Mouse (Mus musculus) thymus, adult 2 months (tissue): ENCODE data around the gene Thtpa. TPM values are rescaled to one million over a fixed set of nuclear protein-coding genes. Genes with fewer than 3 reads are reported as not detected.

ENCODE experiments used
- DNase-seq: peaks from one replicate; pipeline ENCODE4 v3.0.0; 2021
- H3K27ac ChIP-seq: fragments of 200-500 bp; 2 replicates; pipeline ENCODE4 v1.5.1; 2012; ENCODE audit warnings: low read length, control low read depth; ENCODE audit not compliant: control insufficient read depth, insufficient read depth
- H3K27me3 ChIP-seq: fragments of 200-500 bp; 2 replicates; pipeline ENCODE4 v1.6.1; 2012; ENCODE audit warnings: mild to moderate bottlenecking, low read length, moderate library complexity, mixed read lengths; ENCODE audit not compliant: control insufficient read depth, insufficient read depth
- H3K36me3 ChIP-seq: fragments of 200-500 bp; 2 replicates; pipeline ENCODE4 v1.6.1; 2012; ENCODE audit warnings: mild to moderate bottlenecking, low read length, moderate library complexity; ENCODE audit not compliant: control insufficient read depth, insufficient read depth
- H3K4me1 ChIP-seq: fragments of 200-500 bp; replicated peaks from 2 replicates; pipeline ENCODE4 v1.6.1; 2012; ENCODE audit warnings: low read length; ENCODE audit not compliant: control insufficient read depth, insufficient read depth
- H3K4me3 ChIP-seq: fragments of 200-500 bp; 2 replicates; pipeline ENCODE4 v1.5.1; 2012; ENCODE audit warnings: mild to moderate bottlenecking, low read length, control low read depth, moderate library complexity; ENCODE audit not compliant: control insufficient read depth, insufficient read depth
- CTCF ChIP-seq: fragments of 200-500 bp; IDR thresholded peaks from 2 replicates; pipeline ENCODE4 v1.5.1; 2012; ENCODE audit warnings: mild to moderate bottlenecking, control low read depth, low read length, moderate library complexity, borderline replicate concordance; ENCODE audit not compliant: control insufficient read depth, poor library complexity, insufficient read depth; ENCODE audit errors: extremely low read depth
- POLR2A ChIP-seq: fragments of 200-500 bp; IDR thresholded peaks from 2 replicates; pipeline ENCODE4 v1.6.1; 2012; ENCODE audit warnings: mild to moderate bottlenecking, low read length, control low read depth, moderate library complexity; ENCODE audit not compliant: control insufficient read depth, poor library complexity, insufficient read depth; ENCODE audit errors: extremely low read depth
- WGBS: fragments of 180-500 bp; shearing (Covaris S2); methylation state at CpG from one replicate; pipeline ENCODE4 v1.1.7; 2018; 5-methylcytosine and 5-hydroxymethylcytosine counted together
- polyA plus RNA-seq: library from polyadenylated mRNA; depleted of rRNA; stranded (reverse); fragments of >200 nt; gene quantifications from 2 replicates; pipeline ENCODE4 v1.2.3, GENCODE M21; 2012

Gene Thtpa
- polyA plus RNA-seq, 1 experiment, result 6.0 TPM

DNA sequence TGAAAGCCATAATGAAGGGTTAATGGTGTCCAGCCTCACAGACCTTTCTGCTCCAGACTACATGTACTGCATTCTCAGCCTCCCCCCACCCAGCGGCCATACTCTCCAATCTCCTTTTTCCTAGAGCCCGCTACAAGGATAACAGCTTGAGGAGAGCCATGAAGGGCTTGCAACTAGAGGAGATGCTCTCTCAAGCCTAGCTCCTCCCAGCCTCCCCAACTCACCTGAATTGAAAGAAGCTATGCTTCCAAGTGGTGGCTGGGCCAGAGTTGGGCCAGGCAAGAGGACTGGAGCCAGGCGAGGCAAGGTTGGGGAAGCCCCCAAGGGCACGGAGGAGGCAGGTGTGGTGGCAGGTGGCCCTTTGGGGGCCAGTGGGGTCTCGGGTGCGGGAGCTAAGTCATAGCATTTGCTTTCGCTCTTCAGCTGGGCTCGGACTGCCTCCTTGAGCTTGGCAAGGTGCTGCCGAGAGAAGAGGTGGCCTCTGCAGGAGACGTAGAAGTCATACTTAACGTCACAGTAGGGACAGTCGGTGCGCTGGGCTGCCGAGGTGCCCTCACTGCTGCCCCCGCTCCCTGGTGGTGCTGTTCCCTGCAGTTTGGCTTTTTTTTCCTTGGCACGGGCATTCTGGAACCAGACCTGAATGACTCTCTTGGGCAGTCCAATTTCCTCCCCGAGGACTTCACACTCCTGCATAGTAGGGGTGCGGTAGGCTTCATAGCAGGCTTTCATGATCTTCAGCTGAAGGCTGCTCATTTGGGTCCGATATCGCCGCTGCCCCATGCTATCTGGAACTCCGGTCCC lies 30.8 kb upstream of the Thtpa start:
- no peak overlapping the region for H3K4me3 ChIP-seq
- H3K36me3 ChIP-seq, result no peaks in the 10 kb centered on the region
- TF ChIP-seq CTCF, result no peak
- no peak for TF ChIP-seq POLR2A
- no peak overlapping the region for H3K27ac ChIP-seq
- no peak for DNase-seq
- 94% methylated on average over 22 of the region's 22 CpGs for WGBS
- no peaks in the 10 kb centered on the region for H3K27me3 ChIP-seq
- H3K4me1 ChIP-seq, result peaks cover 8% of the 10 kb centered on the region

DNA sequence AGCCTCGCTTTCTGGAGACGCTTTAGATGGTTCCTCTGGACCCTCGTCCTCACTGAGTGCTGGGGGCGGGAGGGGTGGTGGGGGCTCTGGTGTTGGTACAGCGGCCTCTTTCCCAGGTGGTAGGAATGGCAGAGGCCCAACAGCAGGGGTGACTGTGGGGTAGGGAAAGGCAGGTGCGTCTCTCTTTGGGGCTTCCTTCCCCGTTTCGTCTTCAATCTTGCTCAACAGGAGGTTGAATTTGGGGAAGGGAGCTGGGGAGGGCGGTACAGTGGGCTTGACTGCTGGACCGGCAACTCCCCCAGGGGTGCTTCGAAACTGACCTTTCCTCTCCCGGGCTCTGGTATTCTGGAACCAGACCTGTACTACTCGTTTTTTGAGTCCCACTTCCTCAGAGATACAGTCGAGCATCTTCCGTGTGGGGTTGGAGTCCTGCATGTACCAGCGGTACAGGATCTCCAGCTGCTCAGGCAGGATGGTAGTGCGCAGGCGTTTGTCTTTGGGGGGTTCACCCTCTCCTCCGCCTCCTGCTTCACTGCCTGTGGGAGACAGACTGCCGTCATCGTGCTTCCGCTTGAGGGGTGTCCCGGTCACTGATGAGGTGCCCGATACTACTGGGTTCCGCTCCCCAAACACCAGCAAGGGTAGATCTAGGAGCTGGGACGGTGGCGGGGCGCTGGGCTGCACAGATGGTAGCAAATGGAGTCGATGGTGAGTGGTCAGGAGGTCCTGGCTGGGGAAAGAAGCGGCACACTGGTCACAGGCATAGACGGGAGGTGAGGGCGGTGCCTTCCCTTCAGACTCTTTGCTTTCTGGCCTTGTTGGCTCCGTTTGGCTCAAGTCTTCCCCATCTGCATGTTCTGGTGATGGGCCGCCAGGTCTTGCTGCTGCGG lies 29.9 kb upstream of the Thtpa start:
- Histone ChIP-seq H3K4me1 (peaks cover 8% of the 10 kb centered on the region), H3K27ac (no peak overlapping the region), H3K27me3 (no peaks in the 10 kb centered on the region), H3K4me3 (no peak overlapping the region), H3K36me3 (no peaks in the 10 kb centered on the region)
- 89% methylated on average over 35 of the region's 35 CpGs for WGBS
- TF ChIP-seq CTCF (no peak), POLR2A (no peak)
- no peak for DNase-seq

- H3K4me1 ChIP-seq, result peaks cover 8% of the 10 kb centered on the region
- H3K36me3 ChIP-seq, result no peaks in the 10 kb centered on the region
- WGBS, result 88% methylated on average over 13 of the region's 13 CpGs
- no peak for TF ChIP-seq POLR2A
- no peak for TF ChIP-seq CTCF
- DNase-seq, result no peak
- no peak overlapping the region for H3K27ac ChIP-seq
- H3K4me3 ChIP-seq, result no peak overlapping the region
- H3K27me3 ChIP-seq, result no peaks in the 10 kb centered on the region
These were observed 29.2 kb upstream of the Thtpa start for GRCm38 (mm10) chr14:55065391-55065790.

- 97% methylated on average over 8 of the region's 8 CpGs for WGBS
These were observed 28.5 kb upstream of the Thtpa start for GRCm38 (mm10) chr14:55066042-55066441.

GRCm38 (mm10) chr14:55071756-55072155 lies 22.8 kb upstream of the Thtpa start:
- no peaks in the 10 kb centered on the region for H3K4me1 ChIP-seq
- no peaks in the 10 kb centered on the region for H3K27me3 ChIP-seq
- DNase-seq, result no peak
- 77% methylated on average over 19 of the region's 19 CpGs for WGBS
- no peak overlapping the region for H3K27ac ChIP-seq
- H3K36me3 ChIP-seq, result no peaks in the 10 kb centered on the region
- no peak for TF ChIP-seq POLR2A
- no peak for TF ChIP-seq CTCF
- no peak overlapping the region for H3K4me3 ChIP-seq

More at GRCm38 (mm10) chr14:55066042-55066441, 28.5 kb upstream of the Thtpa start:
- no peak for DNase-seq
- Histone ChIP-seq H3K4me3 (no peak overlapping the region), H3K4me1 (peaks cover 8% of the 10 kb centered on the region), H3K27ac (no peak overlapping the region), H3K27me3 (no peaks in the 10 kb centered on the region), H3K36me3 (no peaks in the 10 kb centered on the region)
- no peak for TF ChIP-seq POLR2A
- TF ChIP-seq CTCF, result no peak

DNA sequence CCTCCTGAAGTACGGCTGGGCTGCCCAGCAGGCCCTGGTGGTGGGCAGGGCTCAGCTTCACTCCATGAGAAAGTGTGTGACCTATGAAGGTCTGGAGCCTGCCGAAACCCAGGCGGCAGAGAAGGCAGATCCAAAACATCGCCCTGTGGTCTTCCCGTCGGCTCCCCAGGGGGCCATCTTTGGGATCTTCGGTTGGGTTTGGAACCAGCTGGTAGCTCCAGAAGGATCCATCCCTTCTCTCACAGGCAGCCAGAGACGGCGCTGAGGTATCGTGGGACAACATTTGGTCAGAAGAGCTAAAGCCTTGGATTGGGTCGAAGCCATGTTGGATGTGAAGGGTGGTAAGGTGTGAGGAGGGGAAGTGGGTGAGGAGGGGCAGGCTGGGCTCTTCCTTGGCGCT lies 20.2 kb upstream of the Thtpa start:
- no peak overlapping the region for H3K4me3 ChIP-seq
- peaks cover 6% of the 10 kb centered on the region for H3K4me1 ChIP-seq
- 97% methylated on average over 12 of the region's 12 CpGs for WGBS
- no peaks in the 10 kb centered on the region; the same call in 1 of the 2 replicates for H3K27me3 ChIP-seq
- no peaks in the 10 kb centered on the region for H3K36me3 ChIP-seq
- TF ChIP-seq CTCF, result no peak
- no peak for TF ChIP-seq POLR2A
- DNase-seq, result no peak
- no peak overlapping the region for H3K27ac ChIP-seq
